Mouse (Mus musculus): ENCODE results near the gene Alkbh6. TPM values are rescaled to one million over a fixed set of nuclear protein-coding genes. Genes with fewer than 3 reads are reported as not detected.
A peak's percentile ranks its signal among the peaks of the same experiment; 100 is the strongest.

Gene Alkbh6
- total RNA-seq, 1 experiment from 2014 or later, result 59.2 TPM

GRCm38 (mm10) chr7:30295103-30295502, 13.4 kb upstream of the Alkbh6 start:
- DNase-seq, result peak; percentile 63

- DNase-seq, result no peak
These were observed 11.7 kb upstream of the Alkbh6 start for GRCm38 (mm10) chr7:30296816-30297215.

GRCm38 (mm10) chr7:30297266-30297665, 11.3 kb upstream of the Alkbh6 start:
- DNase-seq, result no peak

- DNase-seq, result peak; percentile 29
These were observed 7.6 kb upstream of the Alkbh6 start for GRCm38 (mm10) chr7:30300914-30301313.

- DNase-seq, result no peak
These were observed 2.3 kb upstream of the Alkbh6 start for GRCm38 (mm10) chr7:30306083-30306779.

- no peak for DNase-seq
These were observed 1.0 kb downstream of the Alkbh6 start for GRCm38 (mm10) chr7:30309395-30310129.

GRCm38 (mm10) chr7:30310136-30310535, 1.6 kb downstream of the Alkbh6 start:
- no peak for DNase-seq

- DNase-seq, result no peak
These were observed 5.3 kb downstream of the Alkbh6 start for GRCm38 (mm10) chr7:30313666-30314320.

GRCm38 (mm10) chr7:30314721-30315155, 6.2 kb downstream of the Alkbh6 start, which contains the start of gene Syne4:
Gene Syne4 (plus strand): TSS chr7:30314807.
- DNase-seq, result no peak

GRCm38 (mm10) chr7:30315559-30316529, 7.3 kb downstream of the Alkbh6 start:
- no peak for DNase-seq

GRCm38 (mm10) chr7:30318142-30318541, 9.6 kb downstream of the Alkbh6 start:
- DNase-seq, result no peak

- no peak for DNase-seq
These were observed 12.4 kb downstream of the Alkbh6 start for GRCm38 (mm10) chr7:30320946-30321345.

- DNase-seq, result peak; percentile 71
These were observed 13.2 kb downstream of the Alkbh6 start, which contains the start of gene E130208F15Rik for GRCm38 (mm10) chr7:30321539-30322284. Gene E130208F15Rik (plus strand): TSS chr7:30321740.

GRCm38 (mm10) chr7:30322285-30322667, 13.8 kb downstream of the Alkbh6 start:
- DNase-seq, result peak; percentile 96

GRCm38 (mm10) chr7:30322865-30323264, 14.3 kb downstream of the Alkbh6 start:
- DNase-seq, result no peak

- DNase-seq, result no peak
These were observed 15.3 kb downstream of the Alkbh6 start, which contains the start of gene Sdhaf1 for GRCm38 (mm10) chr7:30323795-30324194. Gene Sdhaf1 (minus strand): TSS chr7:30323895.

GRCm38 (mm10) chr7:30324300-30324944, 15.9 kb downstream of the Alkbh6 start:
- no peak for DNase-seq

- no peak for DNase-seq
These were observed 16.8 kb downstream of the Alkbh6 start for GRCm38 (mm10) chr7:30325364-30325763.

GRCm38 (mm10) chr7:30326427-30326826, 17.9 kb downstream of the Alkbh6 start:
- DNase-seq, result no peak

- DNase-seq, result peak; percentile 29
These were observed 18.6 kb downstream of the Alkbh6 start for GRCm38 (mm10) chr7:30327140-30327539.

All from adrenal gland, postnatal 25 days (tissue).